Mouse (Mus musculus) olfactory bulb, adult 2 months (tissue): ENCODE measurements at regions not wholly inside any gene's neighbourhood (a gene's known extent, or its start where the extent isn't known, plus 50 kb on each side); places are given as distances from the start of the nearest gene placed in this dataset.

Experiments
- CTCF ChIP-seq: fragments of 200-500 bp; IDR thresholded peaks from 2 replicates; pipeline ENCODE4 v1.5.1; 2012; ENCODE audit warnings: low read depth, mild to moderate bottlenecking, low read length, moderate library complexity; ENCODE audit not compliant: insufficient read depth
- POLR2A ChIP-seq: fragments of 200-500 bp; IDR thresholded peaks from 2 replicates; pipeline ENCODE4 v1.6.1; 2012; ENCODE audit warnings: mild to moderate bottlenecking, low read depth, low read length, moderate library complexity; ENCODE audit not compliant: insufficient read depth

DNA sequence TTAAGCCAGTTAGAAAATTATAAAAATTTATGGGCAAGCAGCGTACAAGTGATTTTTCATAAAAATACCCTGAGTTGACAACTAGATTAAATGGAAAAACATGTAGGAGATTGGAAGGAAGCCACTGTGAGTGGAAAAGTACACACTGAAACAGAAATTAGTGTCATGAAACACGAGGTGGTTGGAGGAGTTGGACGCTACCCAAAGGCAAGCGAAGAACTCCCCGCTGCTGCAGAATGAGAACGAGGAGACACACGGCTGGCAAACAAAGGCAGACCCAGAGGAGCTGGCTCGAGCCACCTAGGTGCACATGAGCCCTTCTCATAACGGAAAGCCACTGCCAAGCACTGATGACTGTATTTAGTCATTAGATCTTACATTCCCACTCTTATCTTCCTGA lies 65.7 kb upstream of the 1810046K07Rik start:
- TF ChIP-seq POLR2A (no peak), CTCF (no peak)
